Mouse (Mus musculus) C2C12 (cell line): ENCODE data around the gene Gde1. TPM values are rescaled to one million over a fixed set of nuclear protein-coding genes. Genes with fewer than 3 reads are reported as not detected.

Source experiments
- H3K27me3 ChIP-seq: one replicate; pipeline ENCODE4 v1.6.1; 2011; ENCODE audit not compliant: control insufficient read depth, insufficient read depth, insufficient read length
- H3K36me3 ChIP-seq: one replicate; pipeline ENCODE4 v1.6.1; 2011; ENCODE audit not compliant: control insufficient read depth, insufficient read depth
- H3K4me3 ChIP-seq: one replicate; pipeline ENCODE4 v1.5.1; 2011; ENCODE audit warnings: mild to moderate bottlenecking, control low read depth; ENCODE audit not compliant: poor library complexity, insufficient read depth, severe bottlenecking
- H3K79me2 ChIP-seq: one replicate; pipeline ENCODE4 v1.6.1; 2011; ENCODE audit not compliant: control insufficient read depth, insufficient read depth
- H3K79me3 ChIP-seq: one replicate; pipeline ENCODE4 v1.6.1; 2011; ENCODE audit warnings: low read depth, control low read depth
- H3ac ChIP-seq: one replicate; pipeline ENCODE3; 2011; ENCODE audit warnings: low read depth; ENCODE audit not compliant: control insufficient read depth, insufficient read length
- CEBPB ChIP-seq: IDR thresholded peaks from one replicate; pipeline ENCODE4 v1.6.1; 2011; ENCODE audit warnings: low read depth, mild to moderate bottlenecking, control low read depth, moderate library complexity
- CTCF ChIP-seq: IDR thresholded peaks from one replicate; pipeline ENCODE4 v1.5.1; 2011; ENCODE audit not compliant: control insufficient read depth, insufficient read depth, insufficient read length
- FOSL1 ChIP-seq: IDR thresholded peaks from one replicate; pipeline ENCODE4 v1.8.0; 2011; ENCODE audit warnings: mild to moderate bottlenecking, low read length; ENCODE audit not compliant: poor library complexity, insufficient read depth, severe bottlenecking
- MAX ChIP-seq: IDR thresholded peaks from one replicate; pipeline ENCODE4 v1.6.1; 2011; ENCODE audit warnings: mild to moderate bottlenecking, control low read depth
- MYOD1 ChIP-seq: IDR thresholded peaks from one replicate; pipeline ENCODE4 v1.6.1; 2011; ENCODE audit warnings: low read depth; ENCODE audit not compliant: control insufficient read depth, insufficient read length
- MYOG ChIP-seq: IDR thresholded peaks from one replicate; pipeline ENCODE4 v1.6.1; 2011; ENCODE audit not compliant: control insufficient read depth, insufficient read length; ENCODE audit errors: extremely low read depth
- USF1 ChIP-seq: IDR thresholded peaks from one replicate; pipeline ENCODE4 v1.6.1; 2011; ENCODE audit warnings: low read depth, mild to moderate bottlenecking, control low read depth, moderate library complexity
- polyA plus RNA-seq: library from polyadenylated mRNA; unstranded; fragments of >200 nt; fragmentation: generic; extraction: Trizol; gene quantifications from one replicate; pipeline ENCODE4 v1.2.1, GENCODE M21; 2012; ENCODE audit warnings: missing spikeins

Gene Gde1
- polyA plus RNA-seq, 1 experiment, result 54.7 TPM

GRCm38 (mm10) chr7:118712228-118713173 is 6.9 kb upstream of the Gde1 start, which contains the start of gene Ccp110:
Gene Ccp110 (plus strand): TSS chr7:118712552.
- peaks cover 10% of the 10 kb centered on the region for H3K79me2 ChIP-seq
- peak within 1 kb of the TSS; percentile 89 for H3ac ChIP-seq
- peaks cover 3% of the 10 kb centered on the region for H3K79me3 ChIP-seq
- TF ChIP-seq MYOG, result no peak
- TF ChIP-seq CTCF, result no peak
- TF ChIP-seq USF1, result no peak
- peak; percentile 90 for TF ChIP-seq CEBPB
- no peak for TF ChIP-seq FOSL1
- no peak for TF ChIP-seq MYOD1
- TF ChIP-seq MAX, result no peak
- H3K36me3 ChIP-seq, result peaks cover 19% of the 10 kb centered on the region
- H3K27me3 ChIP-seq, result no peaks in the 10 kb centered on the region
- H3K4me3 ChIP-seq, result peak within 1 kb of the TSS; percentile 68

GRCm38 (mm10) chr7:118710776-118711175 is 5.2 kb upstream of the Gde1 start:
- Histone ChIP-seq H3ac (no peak overlapping the region), H3K79me2 (peaks cover 10% of the 10 kb centered on the region), H3K79me3 (peaks cover 3% of the 10 kb centered on the region), H3K36me3 (peaks cover 11% of the 10 kb centered on the region), H3K27me3 (no peaks in the 10 kb centered on the region), H3K4me3 (no peak overlapping the region)
- TF ChIP-seq USF1 (no peak), MAX (no peak), CEBPB (no peak), MYOG (no peak), CTCF (no peak), FOSL1 (no peak), MYOD1 (no peak)

GRCm38 (mm10) chr7:118708002-118708401 is 2.4 kb upstream of the Gde1 start:
- TF ChIP-seq MYOG (no peak), USF1 (no peak), MYOD1 (no peak), CEBPB (no peak), MAX (no peak), FOSL1 (no peak), CTCF (no peak)
- no peaks in the 10 kb centered on the region for H3K36me3 ChIP-seq
- no peak overlapping the region for H3ac ChIP-seq
- no peak overlapping the region for H3K4me3 ChIP-seq
- peaks cover 24% of the 10 kb centered on the region for H3K79me2 ChIP-seq
- peaks cover 7% of the 10 kb centered on the region for H3K79me3 ChIP-seq
- H3K27me3 ChIP-seq, result no peaks in the 10 kb centered on the region

DNA sequence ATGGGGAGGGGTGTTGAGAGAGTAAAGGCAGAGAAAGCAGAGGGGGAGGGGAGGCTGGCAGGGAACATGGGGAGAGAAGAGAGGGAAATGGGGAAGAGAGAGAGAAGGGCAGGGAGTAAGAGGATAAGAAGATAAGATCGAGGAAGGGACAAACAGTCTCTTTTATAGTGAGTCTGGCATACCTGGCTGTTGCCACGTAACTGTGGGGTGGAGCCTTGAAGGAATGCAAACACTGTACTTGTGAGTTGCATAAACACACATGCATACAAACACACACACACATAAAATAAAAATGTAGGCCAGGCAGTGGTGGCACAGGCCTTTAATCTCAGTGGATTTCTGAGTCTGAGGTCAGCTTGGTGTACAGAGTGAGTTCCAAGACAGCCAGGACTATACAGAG is 1.6 kb upstream of the Gde1 start:
- Histone ChIP-seq H3K79me3 (peaks cover 6% of the 10 kb centered on the region), H3K4me3 (no peak overlapping the region), H3K27me3 (no peaks in the 10 kb centered on the region), H3K36me3 (no peaks in the 10 kb centered on the region), H3ac (no peak overlapping the region), H3K79me2 (peaks cover 28% of the 10 kb centered on the region)
- no peak for TF ChIP-seq USF1
- no peak for TF ChIP-seq CEBPB
- no peak for TF ChIP-seq FOSL1
- TF ChIP-seq MYOD1, result no peak
- TF ChIP-seq CTCF, result no peak
- no peak for TF ChIP-seq MYOG
- TF ChIP-seq MAX, result no peak

DNA sequence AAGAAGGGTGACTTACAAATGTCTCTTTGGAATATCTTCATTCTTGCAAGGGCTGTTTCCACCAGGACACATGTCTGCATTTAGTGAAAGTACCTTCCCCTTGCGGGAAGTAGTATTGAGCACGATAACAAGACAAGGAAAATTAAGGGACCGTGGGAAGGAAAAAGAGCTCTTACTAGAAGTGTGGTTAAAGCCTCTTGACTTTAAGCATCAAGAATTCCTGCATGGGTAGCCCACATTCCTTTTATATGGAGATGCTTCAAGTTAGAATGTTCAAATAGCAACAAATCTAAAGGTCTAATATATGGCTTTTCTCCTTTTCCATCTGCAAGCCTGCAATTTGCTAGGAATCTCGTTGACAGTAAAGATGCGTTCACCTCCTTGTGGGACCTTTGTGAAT is 910 bp upstream of the Gde1 start:
- Histone ChIP-seq H3K79me3 (peaks cover 8% of the 10 kb centered on the region), H3ac (no peak overlapping the region), H3K4me3 (no peak overlapping the region), H3K79me2 (peaks cover 35% of the 10 kb centered on the region), H3K36me3 (no peaks in the 10 kb centered on the region), H3K27me3 (no peaks in the 10 kb centered on the region)
- TF ChIP-seq MYOG (no peak), CEBPB (no peak), USF1 (no peak), MYOD1 (no peak), FOSL1 (no peak), CTCF (no peak), MAX (no peak)
